Mouse (Mus musculus): Measurements from ENCODE around the gene Tsku. TPM values are rescaled to one million over a fixed set of nuclear protein-coding genes. Genes with fewer than 3 reads are reported as not detected.

Tsku gene
- polyA plus RNA-seq, 2 experiments, result 1.9 TPM

GRCm38 (mm10) chr7:98348043-98348442 is 13.1 kb downstream of the Tsku start:
- H3K27ac ChIP-seq, result no peak overlapping the region

GRCm38 (mm10) chr7:98347471-98347870 is 13.7 kb downstream of the Tsku start:
- TF ChIP-seq EP300 (IDR thresholded peaks at IDR 0.05; ENCODE audit: low read depth), result no peak
- no peak for TF ChIP-seq CTCF (IDR thresholded peaks at IDR 0.05; ENCODE audit: low read depth)
- H3K4me3 ChIP-seq (ENCODE audit: insufficient read depth in 1 of 2, low read depth in 2 of 2, low read length in 2 of 2), result no peak overlapping the region
- no peaks in the 10 kb centered on the region for H3K36me3 ChIP-seq (replicated peaks; ENCODE audit: control insufficient read depth, insufficient read depth, low read depth)
- H3K9me3 ChIP-seq (ENCODE audit: control insufficient read depth, low read length), result no peaks in the 10 kb centered on the region
- H3K4me2 ChIP-seq (ENCODE audit: low read depth), result no peak overlapping the region
- H3K27ac ChIP-seq, result no peak overlapping the region
- H3K9ac ChIP-seq (replicated peaks), result no peak overlapping the region
- no peaks in the 10 kb centered on the region for H3K27me3 ChIP-seq (ENCODE audit: control insufficient read depth, insufficient read depth, low read length)
- peak; percentile 22; the same call in 1 of the 2 replicates for ATAC-seq (ENCODE audit: insufficient read depth)
- no peak for DNase-seq (ENCODE audit: low read depth in 3 of 3, low spot score in 3 of 3)
- peaks cover 3 to 5% of the 10 kb centered on the region in 2 experiments; a peak in 3 of 4 replicates for H3K4me1 ChIP-seq (replicated peaks; ENCODE audit: control insufficient read depth in 2 of 2, insufficient read depth in 2 of 2, low read length in 1 of 2)
- 56% methylated on average over 5 of the region's 5 CpGs for WGBS (ENCODE audit: insufficient replicate concordance)

More at GRCm38 (mm10) chr7:98348043-98348442, 13.1 kb downstream of the Tsku start:
- H3K9me3 ChIP-seq (ENCODE audit: control insufficient read depth, low read length), result no peaks in the 10 kb centered on the region
- no peaks in the 10 kb centered on the region for H3K36me3 ChIP-seq (replicated peaks; ENCODE audit: control insufficient read depth, insufficient read depth, low read depth)
- TF ChIP-seq EP300 (IDR thresholded peaks at IDR 0.05; ENCODE audit: low read depth) (no peak), CTCF (IDR thresholded peaks at IDR 0.05; ENCODE audit: low read depth) (peak; percentile 91)
- no peaks in the 10 kb centered on the region for H3K27me3 ChIP-seq (ENCODE audit: control insufficient read depth, insufficient read depth, low read length)
- no peak for DNase-seq (ENCODE audit: low read depth in 3 of 3, low spot score in 3 of 3)
- H3K4me3 ChIP-seq (ENCODE audit: insufficient read depth in 1 of 2, low read depth in 2 of 2, low read length in 2 of 2), result no peak overlapping the region
- peak; percentile 46; the same call in 1 of the 2 replicates for ATAC-seq (ENCODE audit: insufficient read depth)
- no peak overlapping the region for H3K4me2 ChIP-seq (ENCODE audit: low read depth)
- 0 out of 4 replicates have a peak, but pooled peaks cover 0 to 3% of the 10 kb centered on the region in 2 experiments for H3K4me1 ChIP-seq (replicated peaks; ENCODE audit: control insufficient read depth in 2 of 2, insufficient read depth in 2 of 2, low read length in 1 of 2)
- no peak overlapping the region for H3K9ac ChIP-seq (replicated peaks)
- 29% methylated on average over 7 of the region's 7 CpGs for WGBS (ENCODE audit: insufficient replicate concordance)

- no peak overlapping the region for H3K4me2 ChIP-seq (ENCODE audit: low read depth)
- no peaks in the 10 kb centered on the region for H3K27me3 ChIP-seq (ENCODE audit: control insufficient read depth, insufficient read depth, low read length)
- no peak for ATAC-seq (ENCODE audit: insufficient read depth)
- no peaks in the 10 kb centered on the region for H3K9me3 ChIP-seq (ENCODE audit: control insufficient read depth, low read length)
- H3K4me3 ChIP-seq (ENCODE audit: insufficient read depth in 1 of 2, low read depth in 2 of 2, low read length in 2 of 2), result no peak overlapping the region
- DNase-seq (ENCODE audit: low read depth in 3 of 3, low spot score in 3 of 3), result no peak
- no peak overlapping the region for H3K27ac ChIP-seq
- H3K36me3 ChIP-seq (replicated peaks; ENCODE audit: control insufficient read depth, insufficient read depth, low read depth), result no peaks in the 10 kb centered on the region
- TF ChIP-seq CTCF (IDR thresholded peaks at IDR 0.05; ENCODE audit: low read depth), result no peak
- no peak for TF ChIP-seq EP300 (IDR thresholded peaks at IDR 0.05; ENCODE audit: low read depth)
- H3K4me1 ChIP-seq (replicated peaks; ENCODE audit: control insufficient read depth in 2 of 2, insufficient read depth in 2 of 2, low read length in 1 of 2), result peaks cover 11 to 22% of the 10 kb centered on the region in 2 experiments
- no peak overlapping the region for H3K9ac ChIP-seq (replicated peaks)
- 44% methylated on average over 6 of the region's 6 CpGs for WGBS (ENCODE audit: insufficient replicate concordance)
These were observed 16.1 kb downstream of the Tsku start for GRCm38 (mm10) chr7:98345036-98345435.

- WGBS (ENCODE audit: insufficient replicate concordance), result 22% methylated on average over 3 of the region's 3 CpGs
- no peak for ATAC-seq (ENCODE audit: insufficient read depth)
- Histone ChIP-seq H3K4me1 (replicated peaks; ENCODE audit: control insufficient read depth in 2 of 2, insufficient read depth in 2 of 2, low read length in 1 of 2) (peaks cover 11 to 23% of the 10 kb centered on the region in 2 experiments), H3K36me3 (replicated peaks; ENCODE audit: control insufficient read depth, insufficient read depth, low read depth) (no peaks in the 10 kb centered on the region), H3K9ac (replicated peaks) (no peak overlapping the region), H3K4me2 (ENCODE audit: low read depth) (no peak overlapping the region), H3K9me3 (ENCODE audit: control insufficient read depth, low read length) (no peaks in the 10 kb centered on the region), H3K27ac (no peak overlapping the region), H3K4me3 (ENCODE audit: insufficient read depth in 1 of 2, low read depth in 2 of 2, low read length in 2 of 2) (no peak overlapping the region), H3K27me3 (ENCODE audit: control insufficient read depth, insufficient read depth, low read length) (no peaks in the 10 kb centered on the region)
- no peak for DNase-seq (ENCODE audit: low read depth in 3 of 3, low spot score in 3 of 3)
- no peak for TF ChIP-seq EP300 (IDR thresholded peaks at IDR 0.05; ENCODE audit: low read depth)
- peak; percentile 85 for TF ChIP-seq CTCF (IDR thresholded peaks at IDR 0.05; ENCODE audit: low read depth)
These were observed 16.8 kb downstream of the Tsku start for GRCm38 (mm10) chr7:98344361-98344760.

GRCm38 (mm10) chr7:98342249-98342648 is 18.9 kb downstream of the Tsku start:
- peak; percentile 69 for ATAC-seq (ENCODE audit: insufficient read depth)
- 0 out of 2 replicates have a peak overlapping the region, but pooled peaks have one; percentile 7 for H3K4me2 ChIP-seq (ENCODE audit: low read depth)

More at GRCm38 (mm10) chr7:98342249-98342648, 18.9 kb downstream of the Tsku start:
- Histone ChIP-seq H3K4me1 (replicated peaks; ENCODE audit: control insufficient read depth in 2 of 2, insufficient read depth in 2 of 2, low read length in 1 of 2) (peaks cover 11 to 20% of the 10 kb centered on the region in 2 experiments), H3K27ac (no peak overlapping the region), H3K27me3 (ENCODE audit: control insufficient read depth, insufficient read depth, low read length) (no peaks in the 10 kb centered on the region), H3K4me3 (ENCODE audit: insufficient read depth in 1 of 2, low read depth in 2 of 2, low read length in 2 of 2) (no peak overlapping the region), H3K9me3 (ENCODE audit: control insufficient read depth, low read length) (no peaks in the 10 kb centered on the region), H3K9ac (replicated peaks) (no peak overlapping the region; the same call in 1 of the 2 replicates), H3K36me3 (replicated peaks; ENCODE audit: control insufficient read depth, insufficient read depth, low read depth) (no peaks in the 10 kb centered on the region)
- peak; percentile 50 to 63 (median 55) for DNase-seq (ENCODE audit: low read depth in 3 of 3, low spot score in 3 of 3)
- TF ChIP-seq CTCF (IDR thresholded peaks at IDR 0.05; ENCODE audit: low read depth) (no peak), EP300 (IDR thresholded peaks at IDR 0.05; ENCODE audit: low read depth) (peak; percentile 54)
- WGBS (ENCODE audit: insufficient replicate concordance), result 36% methylated on average over 3 of the region's 3 CpGs

Data from liver, embryonic 14.5 days (tissue).